Comparison of ENCODE assay signal across 11 mouse cellular contexts in genomic region chr8:125556706-125557105, GRCm38 (mm10). TPM values are rescaled to one million over a fixed set of nuclear protein-coding genes. Genes with fewer than 3 reads are reported as not detected.
DNase-seq lines count a peak whose midpoint lies in the region; ATAC-seq lines count a peak whose summit lies in the region.
"Had no signal": no experiment of that assay in that cellular context is flagged by ENCODE, and none has a peak within 500 bp of the region (broad histone marks: within the 10 kb centered on the region; RNA-seq: fewer than 3 reads in every experiment).

No protein-coding gene starts in this region.

- peak overlapping the region; percentile 57 for H3K9ac ChIP-seq in heart, embryonic 12.5 days
- no peak overlapping the region; the same call in 1 of the 2 replicates for H3K9ac ChIP-seq in intestine, embryonic 16.5 days (ENCODE audit: low read depth, low read length)
- H3K9ac ChIP-seq in stomach, embryonic 16.5 days (ENCODE audit: low read length) = 0 out of 2 replicates have a peak overlapping the region, but pooled peaks have one; percentile 47
- H3K9ac ChIP-seq: forebrain, postnatal 0 days; hindbrain, embryonic 12.5 days; liver, postnatal 0 days had no signal

- peak overlapping the region; percentile 64 for H3K4me2 ChIP-seq in heart, embryonic 12.5 days
- peak overlapping the region; percentile 17; the same call in 1 of the 2 replicates for H3K4me2 ChIP-seq in intestine, embryonic 16.5 days (ENCODE audit: low read depth, low read length)
- peak overlapping the region; percentile 2; the same call in 1 of the 2 replicates for H3K4me2 ChIP-seq in stomach, embryonic 16.5 days (ENCODE audit: low read depth, low read length)
- H3K4me2 ChIP-seq: hindbrain, embryonic 12.5 days had no signal

- no peaks in the 10 kb centered on the region for H3K36me3 ChIP-seq in heart, embryonic 12.5 days
- H3K36me3 ChIP-seq in intestine, embryonic 16.5 days (ENCODE audit: control insufficient read depth, insufficient read depth, low read length) = no peaks in the 10 kb centered on the region
- H3K36me3 ChIP-seq in stomach, embryonic 16.5 days (ENCODE audit: control insufficient read depth, insufficient read depth, low read length) = no peaks in the 10 kb centered on the region
- H3K36me3 ChIP-seq: hindbrain, embryonic 12.5 days had no signal

- H3K27me3 ChIP-seq in heart, embryonic 12.5 days (replicated peaks) = no peaks in the 10 kb centered on the region
- H3K27me3 ChIP-seq in intestine, embryonic 16.5 days (replicated peaks; ENCODE audit: control insufficient read depth, insufficient read depth, low read length) = no peaks in the 10 kb centered on the region
- H3K27me3 ChIP-seq in stomach, embryonic 16.5 days (ENCODE audit: control insufficient read depth, insufficient read depth, low read length) = no peaks in the 10 kb centered on the region
- H3K27me3 ChIP-seq: hindbrain, embryonic 12.5 days had no signal

- no peak for DNase-seq in heart, adult 11 months
- DNase-seq in lung, postnatal 36 days = peak; percentile 23
- no peak for DNase-seq in lung, postnatal 14 days
- no peak for DNase-seq in thymus, postnatal 4 days
- no peak for DNase-seq in adrenal gland, postnatal 36 days
- DNase-seq: forebrain, postnatal 0 days; liver, postnatal 0 days had no signal

- H3K4me1 ChIP-seq in heart, embryonic 12.5 days (replicated peaks) = peaks cover 98% of the 10 kb centered on the region
- peaks cover 55% of the 10 kb centered on the region for H3K4me1 ChIP-seq in intestine, embryonic 16.5 days (ENCODE audit: control insufficient read depth, insufficient read depth, low read length)
- H3K4me1 ChIP-seq in stomach, embryonic 16.5 days (ENCODE audit: control insufficient read depth, insufficient read depth, low read length) = peaks cover 56% of the 10 kb centered on the region

- no peaks in the 10 kb centered on the region for H3K9me3 ChIP-seq in heart, embryonic 12.5 days (replicated peaks)
- no peaks in the 10 kb centered on the region for H3K9me3 ChIP-seq in intestine, embryonic 16.5 days (ENCODE audit: control insufficient read depth, low read length)
- H3K9me3 ChIP-seq in stomach, embryonic 16.5 days (replicated peaks; ENCODE audit: control insufficient read depth, low read length) = no peaks in the 10 kb centered on the region
- H3K9me3 ChIP-seq: hindbrain, embryonic 12.5 days had no signal

- WGBS in heart, embryonic 12.5 days = 78% methylated on average over 5 of the region's 5 CpGs
- WGBS in intestine, embryonic 16.5 days = 57% methylated on average over 5 of the region's 5 CpGs
- 53% methylated on average over 5 of the region's 5 CpGs for WGBS in stomach, embryonic 16.5 days

- H3K27ac ChIP-seq in heart, embryonic 12.5 days (ENCODE audit: poor library complexity, severe bottlenecking) = peak overlapping the region; percentile 98
- H3K27ac ChIP-seq in intestine, embryonic 16.5 days (ENCODE audit: low read length) = peak overlapping the region; percentile 61; the same call in 1 of the 2 replicates
- H3K27ac ChIP-seq in stomach, embryonic 16.5 days (ENCODE audit: low read length) = peak overlapping the region; percentile 85

- no peak overlapping the region for H3K4me3 ChIP-seq in heart, embryonic 12.5 days
- H3K4me3 ChIP-seq in intestine, embryonic 16.5 days (ENCODE audit: low read length) = no peak overlapping the region
- no peak overlapping the region for H3K4me3 ChIP-seq in stomach, embryonic 16.5 days (replicated peaks; ENCODE audit: low read length)
- H3K4me3 ChIP-seq: hindbrain, embryonic 12.5 days had no signal

- no peak for ATAC-seq in heart, embryonic 12.5 days (ENCODE audit: insufficient number of reproducible peaks, low FRiP score)
- ATAC-seq in intestine, embryonic 16.5 days = no peak
- no peak for ATAC-seq in stomach, embryonic 16.5 days (ENCODE audit: insufficient read depth, low FRiP score)
- ATAC-seq: forebrain, postnatal 0 days had no signal

RNA-seq across cellular contexts. Expression of gene Sipa1l2, which starts 12.9 kb away (rescaled TPM):
- polyA plus RNA-seq in heart, embryonic 12.5 days (2016; fragmentation: Nextera tagmentation; extraction: Ambion mirVana) = 32.8 and 36.0 TPM in 2 replicates
- 4.9 and 6.8 TPM in 2 replicates for polyA plus RNA-seq in intestine, embryonic 16.5 days (2015; fragmentation: Nextera tagmentation; extraction: Ambion mirVana)
- polyA plus RNA-seq in stomach, embryonic 16.5 days (2015; fragmentation: Nextera tagmentation; extraction: Ambion mirVana) = 8.6 and 9.3 TPM in 2 replicates
- total RNA-seq in adrenal gland, postnatal 36 days (2021) = 10 to 100 TPM; 53.1 to 63.7 TPM

Comparison
In these comparisons a context has a peak if more than half of its experiments do, and no peak if none do; other contexts are left out.
1. H3K4me2 ChIP-seq: peak in every context shown above with its lines; median percentile 64 in heart, embryonic 12.5 days; 17 in intestine, embryonic 16.5 days; 2 in stomach, embryonic 16.5 days.